Mouse (Mus musculus) bone marrow, adult 2 months (tissue): ENCODE data around the gene Rab43.

Source experiments
- CTCF ChIP-seq: fragments of 200-500 bp; IDR thresholded peaks from 2 replicates; pipeline ENCODE4 v1.5.1; 2011; ENCODE audit warnings: low read length, control low read depth; ENCODE audit not compliant: control insufficient read depth, insufficient read depth
- POLR2A ChIP-seq: fragments of 200-500 bp; IDR thresholded peaks from 2 replicates; pipeline ENCODE4 v1.6.1; 2011; ENCODE audit warnings: low read depth, mild to moderate bottlenecking, control low read depth, low read length, borderline replicate concordance; ENCODE audit not compliant: control insufficient read depth

- TF ChIP-seq CTCF = 0 out of 2 replicates have a peak, but pooled peaks have one; percentile 21
- TF ChIP-seq POLR2A = no peak
These were observed 5.9 kb downstream of the Rab43 start for GRCm38 (mm10) chr6:87806028-87806427.
